Mouse (Mus musculus) CH12.LX (cell line): ENCODE measurements around the gene 4933428G20Rik.

Experiments used
- CTCF ChIP-seq, 2 experiments: IDR thresholded peaks in 1 of 2; conservative IDR thresholded peaks in 1 of 2; 2 replicates each; pipeline ENCODE4 v1.5.1; 2011 to 2012; ENCODE audit warnings: low read depth in 2 of 2, low read length in 2 of 2, improper control_type of control experiment in 1 of 2, inconsistent platforms in 1 of 2, mild to moderate bottlenecking in 1 of 2, moderate library complexity in 1 of 2
- E2F4 ChIP-seq: IDR thresholded peaks from 2 replicates; pipeline ENCODE4 v1.6.1; 2011; ENCODE audit warnings: low read depth, low read length, improper control_type of control experiment; ENCODE audit not compliant: insufficient replicate concordance
- ETS1 ChIP-seq: conservative IDR thresholded peaks from 2 replicates; pipeline ENCODE4 v1.6.1; 2012; ENCODE audit warnings: low read depth, mild to moderate bottlenecking, inconsistent platforms, low read length, improper control_type of control experiment, moderate library complexity
- GABPA ChIP-seq: IDR thresholded peaks from 2 replicates; pipeline ENCODE4 v1.6.1; 2012; ENCODE audit warnings: low read depth, low read length, improper control_type of control experiment, inconsistent platforms; ENCODE audit not compliant: insufficient replicate concordance
- MAFK ChIP-seq: IDR thresholded peaks from 2 replicates; pipeline ENCODE4 v1.6.1; 2011; ENCODE audit warnings: low read length, improper control_type of control experiment; ENCODE audit not compliant: insufficient replicate concordance
- MAX ChIP-seq: IDR thresholded peaks from 2 replicates; pipeline ENCODE4 v1.6.1; 2011; ENCODE audit warnings: low read length, improper control_type of control experiment
- MAZ ChIP-seq: IDR thresholded peaks from 2 replicates; pipeline ENCODE4 v1.6.1; 2012; ENCODE audit warnings: low read depth, mild to moderate bottlenecking, inconsistent platforms, low read length, improper control_type of control experiment, moderate library complexity
- MYC ChIP-seq: IDR thresholded peaks from 2 replicates; pipeline ENCODE4 v1.6.1; 2011; ENCODE audit warnings: low read depth, mild to moderate bottlenecking, improper control_type of control experiment, low read length
- POLR2A ChIP-seq: IDR thresholded peaks from 2 replicates; pipeline ENCODE4 v1.6.1; 2011; ENCODE audit warnings: low read depth, mild to moderate bottlenecking, improper control_type of control experiment, low read length
- SIN3A ChIP-seq: IDR thresholded peaks from 2 replicates; pipeline ENCODE4 v1.6.1; 2012; ENCODE audit warnings: low read length, improper control_type of control experiment, inconsistent platforms
- SMC3 ChIP-seq: IDR thresholded peaks from 2 replicates; pipeline ENCODE4 v1.6.1; 2011; ENCODE audit warnings: low read depth, low read length, improper control_type of control experiment
- UBTF ChIP-seq: IDR thresholded peaks from 2 replicates; pipeline ENCODE4 v1.6.1; 2012; ENCODE audit warnings: low read depth, mild to moderate bottlenecking, inconsistent platforms, low read length, improper control_type of control experiment, moderate library complexity
- USF1 ChIP-seq: IDR thresholded peaks from 2 replicates; pipeline ENCODE4 v1.6.1; 2014; ENCODE audit warnings: low read depth, mild to moderate bottlenecking, inconsistent platforms, low read length, improper control_type of control experiment
- ZMIZ1 ChIP-seq: IDR thresholded peaks from 2 replicates; pipeline ENCODE4 v1.6.1; 2012; ENCODE audit warnings: low read depth, mild to moderate bottlenecking, inconsistent platforms, low read length, improper control_type of control experiment

DNA sequence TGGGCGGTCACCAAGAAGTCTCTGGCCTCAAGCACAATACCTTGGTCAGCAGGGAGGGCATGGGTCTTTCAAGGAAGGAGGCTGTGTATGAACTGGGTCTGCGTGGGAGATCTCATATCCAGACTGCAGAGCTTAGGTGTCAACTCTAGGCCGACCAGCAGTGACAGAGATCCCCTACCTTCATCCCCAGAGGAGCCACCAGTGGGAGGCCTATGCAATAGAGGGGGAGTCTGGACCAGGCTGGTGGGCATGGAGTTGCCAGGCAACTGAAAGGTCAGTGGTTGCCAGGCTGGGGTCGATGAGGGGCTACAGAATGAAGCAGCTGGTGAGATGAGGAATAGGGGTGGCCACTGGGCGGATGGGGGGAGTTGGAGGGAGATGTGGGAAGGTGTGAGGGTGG lies 39.5 kb upstream of the 4933428G20Rik start:
- TF ChIP-seq UBTF (no peak), MAFK (no peak), CTCF (conservative IDR thresholded peaks at IDR 0.05 in 1 of 2, IDR thresholded peaks at IDR 0.05 in 1 of 2; ENCODE audit: low read depth in 2 of 2, low read length in 2 of 2) (no peak), SMC3 (no peak), MYC (no peak), USF1 (no peak), ZMIZ1 (no peak), E2F4 (no peak), ETS1 (no peak), POLR2A (no peak), MAZ (no peak), SIN3A (no peak), GABPA (no peak), MAX (no peak)
